Comparison of ENCODE assay signal across 8 mouse cellular contexts in the genomic region with DNA sequence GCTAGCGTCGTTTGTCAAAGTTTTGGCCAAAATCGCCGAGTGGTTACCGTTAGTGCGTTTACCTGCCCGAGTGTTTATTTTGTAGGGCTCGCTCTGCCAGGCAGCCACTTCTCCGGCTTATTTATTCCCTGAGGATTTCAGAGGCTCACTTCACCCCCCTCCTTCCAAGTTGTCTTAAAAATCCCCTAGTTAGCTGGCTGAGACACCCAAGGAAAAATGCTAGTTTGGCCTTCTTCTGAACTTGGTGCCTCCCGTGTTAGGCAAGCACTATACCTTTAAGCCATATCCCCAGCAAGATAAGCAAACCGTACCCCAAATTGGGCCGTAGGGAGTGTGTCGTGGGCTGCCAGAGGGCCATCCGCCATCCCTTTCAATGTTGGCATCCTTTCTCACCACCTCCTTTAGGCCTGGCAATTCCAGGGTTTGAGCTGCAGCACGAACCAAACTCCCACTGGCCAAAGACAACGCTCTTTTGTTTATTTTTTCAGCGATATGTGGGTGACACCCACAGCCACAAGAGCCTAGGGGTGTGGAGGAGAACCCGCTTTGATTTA. TPM values are rescaled to one million over a fixed set of nuclear protein-coding genes. Genes with fewer than 3 reads are reported as not detected.
A peak's percentile ranks its signal among the peaks of the same experiment; 100 is the strongest.
DNase-seq lines count a peak whose midpoint lies in the region; ATAC-seq and TF ChIP-seq lines count a peak whose summit lies in the region.

No protein-coding gene starts in this region.

- TF ChIP-seq CTCF in lung, adult 2 months (IDR thresholded peaks at IDR 0.05; ENCODE audit: insufficient read depth, low read length): no peak

- H3K4me2 ChIP-seq in forebrain, embryonic 15.5 days (replicated peaks): peak overlapping the region; percentile 84
- H3K4me2 ChIP-seq in intestine, embryonic 15.5 days (replicated peaks): peak overlapping the region; percentile 70
- H3K4me2 ChIP-seq in liver, embryonic 15.5 days: peak overlapping the region; percentile 90

- H3K9ac ChIP-seq in forebrain, embryonic 15.5 days (replicated peaks): peak overlapping the region; percentile 77
- H3K9ac ChIP-seq in intestine, embryonic 15.5 days: peak overlapping the region; percentile 88
- H3K9ac ChIP-seq in liver, embryonic 15.5 days: peak overlapping the region; percentile 60

- H3K4me1 ChIP-seq in lung, adult 2 months (ENCODE audit: control insufficient read depth, insufficient read depth, low read length): peaks cover 3% of the 10 kb centered on the region
- no peaks in the 10 kb centered on the region; the same call in 1 of the 2 replicates for H3K4me1 ChIP-seq in brown adipose tissue, adult 24 weeks (ENCODE audit: control insufficient read depth, insufficient read depth, insufficient read length, low read length)
- peaks cover 18% of the 10 kb centered on the region for H3K4me1 ChIP-seq in forebrain, embryonic 15.5 days
- peaks cover 5% of the 10 kb centered on the region; the same call in 1 of the 2 replicates for H3K4me1 ChIP-seq in intestine, embryonic 15.5 days (replicated peaks)
- H3K4me1 ChIP-seq in liver, embryonic 15.5 days (replicated peaks): peaks cover 40% of the 10 kb centered on the region

- peak overlapping the region; percentile 75 for H3K27ac ChIP-seq in brown adipose tissue, adult 24 weeks (replicated peaks; ENCODE audit: low read depth, low read length)
- H3K27ac ChIP-seq in forebrain, embryonic 15.5 days (replicated peaks): peak overlapping the region; percentile 80
- no peak overlapping the region for H3K27ac ChIP-seq in intestine, embryonic 15.5 days
- peak overlapping the region; percentile 78 for H3K27ac ChIP-seq in liver, embryonic 15.5 days (replicated peaks)

- no peaks in the 10 kb centered on the region for H3K36me3 ChIP-seq in forebrain, embryonic 15.5 days
- H3K36me3 ChIP-seq in intestine, embryonic 15.5 days: no peaks in the 10 kb centered on the region
- peaks cover 2% of the 10 kb centered on the region for H3K36me3 ChIP-seq in liver, embryonic 15.5 days (replicated peaks)

- peak; percentile 47 for ATAC-seq in forebrain, embryonic 15.5 days (replicated peaks)
- ATAC-seq in intestine, embryonic 15.5 days: peak; percentile 48
- peak; percentile 53 for ATAC-seq in liver, embryonic 15.5 days (ENCODE audit: insufficient read depth)

- no peaks in the 10 kb centered on the region for H3K9me3 ChIP-seq in forebrain, embryonic 15.5 days
- H3K9me3 ChIP-seq in intestine, embryonic 15.5 days: no peaks in the 10 kb centered on the region
- no peaks in the 10 kb centered on the region for H3K9me3 ChIP-seq in liver, embryonic 15.5 days (replicated peaks)

- TF ChIP-seq POLR2A in lung, adult 2 months (IDR thresholded peaks at IDR 0.05; ENCODE audit: borderline replicate concordance, extremely low read depth, low read depth, low read length): no peak

- no peaks in the 10 kb centered on the region; the same call in 1 of the 2 replicates for H3K27me3 ChIP-seq in forebrain, embryonic 15.5 days
- H3K27me3 ChIP-seq in intestine, embryonic 15.5 days (replicated peaks): 0 out of 2 replicates have a peak, but pooled peaks cover 4% of the 10 kb centered on the region
- H3K27me3 ChIP-seq in liver, embryonic 15.5 days: peaks cover 17% of the 10 kb centered on the region

- no peak for DNase-seq in lung, adult 2 months
- DNase-seq in lung, postnatal 10 days: no peak
- DNase-seq in right cerebral cortex, adult 2 months (ENCODE audit: low spot score in 2 of 2): peak; percentile 47 to 49
- DNase-seq in urinary bladder, postnatal 4 days (ENCODE audit: low spot score in 2 of 2): no peak

- H3K4me3 ChIP-seq in lung, adult 2 months (replicated peaks; ENCODE audit: extremely low read depth, low read depth, low read length): peak overlapping the region; percentile 59
- H3K4me3 ChIP-seq in brown adipose tissue, adult 24 weeks (ENCODE audit: insufficient read depth, low read depth, low read length): peak overlapping the region; percentile 71
- peak overlapping the region; percentile 79 for H3K4me3 ChIP-seq in forebrain, embryonic 15.5 days
- peak overlapping the region; percentile 71 for H3K4me3 ChIP-seq in intestine, embryonic 15.5 days (replicated peaks)
- peak overlapping the region; percentile 88 for H3K4me3 ChIP-seq in liver, embryonic 15.5 days (replicated peaks)

- WGBS in lung, adult 2 months: 6% methylated on average over 18 of the region's 18 CpGs
- WGBS in forebrain, embryonic 15.5 days: 5% methylated on average over 18 of the region's 18 CpGs
- 8% methylated on average over 18 of the region's 18 CpGs for WGBS in intestine, embryonic 15.5 days
- 10% methylated on average over 18 of the region's 18 CpGs for WGBS in liver, embryonic 15.5 days (ENCODE audit: insufficient replicate concordance)

RNA-seq across cellular contexts. Expression of gene Mpz, which starts 0.4 kb away (rescaled TPM):
- 15.9 and 24.9 TPM in 2 replicates for polyA plus RNA-seq in lung, adult 2 months (2012; rRNA removed)
- polyA plus RNA-seq in brown adipose tissue, adult 24 weeks (2012; ENCODE audit: insufficient read depth, insufficient read length, missing spikeins): 4.6 and 5.3 TPM in 2 replicates
- polyA plus RNA-seq in forebrain, embryonic 15.5 days (2015; fragmentation: Nextera tagmentation; extraction: Ambion mirVana): 0.23 TPM in 1 of 2 replicates, not detected in the other
- polyA plus RNA-seq in intestine, embryonic 15.5 days (2015; fragmentation: Nextera tagmentation; extraction: Ambion mirVana): 1.1 and 1.3 TPM in 2 replicates
- polyA plus RNA-seq in liver, embryonic 15.5 days (2015; fragmentation: Nextera tagmentation; extraction: Ambion mirVana): not detected in 2 replicates

RNA-seq across cellular contexts. Expression of gene Sdhc, which starts 0.5 kb away (rescaled TPM):
- polyA plus RNA-seq in lung, adult 2 months (2012; rRNA removed): 136 and 191 TPM in 2 replicates
- 1,219 and 1,267 TPM in 2 replicates for polyA plus RNA-seq in brown adipose tissue, adult 24 weeks (2012; ENCODE audit: insufficient read depth, insufficient read length, missing spikeins)
- polyA plus RNA-seq in forebrain, embryonic 15.5 days (2015; fragmentation: Nextera tagmentation; extraction: Ambion mirVana): 211 and 213 TPM in 2 replicates
- polyA plus RNA-seq in intestine, embryonic 15.5 days (2015; fragmentation: Nextera tagmentation; extraction: Ambion mirVana): 360 and 387 TPM in 2 replicates
- polyA plus RNA-seq in liver, embryonic 15.5 days (2015; fragmentation: Nextera tagmentation; extraction: Ambion mirVana): 149 and 158 TPM in 2 replicates

RNA-seq across cellular contexts. Expression of gene Cfap126, which starts 37.2 kb away (rescaled TPM):
- polyA plus RNA-seq in lung, adult 2 months (2012; rRNA removed): 28.2 and 45.5 TPM in 2 replicates
- polyA plus RNA-seq in brown adipose tissue, adult 24 weeks (2012; ENCODE audit: insufficient read depth, insufficient read length, missing spikeins): 2.6 and 11.0 TPM in 2 replicates
- 4.0 and 10.3 TPM in 2 replicates for polyA plus RNA-seq in forebrain, embryonic 15.5 days (2015; fragmentation: Nextera tagmentation; extraction: Ambion mirVana)
- polyA plus RNA-seq in intestine, embryonic 15.5 days (2015; fragmentation: Nextera tagmentation; extraction: Ambion mirVana): 1.7 and 1.8 TPM in 2 replicates
- polyA plus RNA-seq in liver, embryonic 15.5 days (2015; fragmentation: Nextera tagmentation; extraction: Ambion mirVana): 1.7 and 2.6 TPM in 2 replicates

RNA-seq across cellular contexts. Expression of gene Pcp4l1, which starts 45.2 kb away (rescaled TPM):
- polyA plus RNA-seq in lung, adult 2 months (2012; rRNA removed): 37.5 and 59.8 TPM in 2 replicates
- polyA plus RNA-seq in brown adipose tissue, adult 24 weeks (2012; ENCODE audit: insufficient read depth, insufficient read length, missing spikeins): 3.3 and 4.2 TPM in 2 replicates
- polyA plus RNA-seq in forebrain, embryonic 15.5 days (2015; fragmentation: Nextera tagmentation; extraction: Ambion mirVana): 7.1 and 9.8 TPM in 2 replicates
- polyA plus RNA-seq in intestine, embryonic 15.5 days (2015; fragmentation: Nextera tagmentation; extraction: Ambion mirVana): 16.4 and 18.5 TPM in 2 replicates
- polyA plus RNA-seq in liver, embryonic 15.5 days (2015; fragmentation: Nextera tagmentation; extraction: Ambion mirVana): 1.7 and 2.1 TPM in 2 replicates

Comparison
In these comparisons a context has a peak if more than half of its experiments do, and no peak if none do; other contexts are left out.
1. DNase-seq: peak in right cerebral cortex, adult 2 months (2 of 2); none in lung, adult 2 months (single experiment), lung, postnatal 10 days (single experiment) and urinary bladder, postnatal 4 days (0 of 2).
2. Peak in every context shown above with its lines, with median percentiles within 50 percentile points of each other: H3K4me3 ChIP-seq, ATAC-seq, H3K4me2 ChIP-seq and H3K9ac ChIP-seq.